Mouse (Mus musculus) right cerebral cortex, postnatal 25 days (tissue): ENCODE data around the gene Ufc1.

ENCODE experiments used
- DNase-seq: peaks from one replicate; pipeline ENCODE4 v3.0.0; 2022

Gene Ufc1

DNA sequence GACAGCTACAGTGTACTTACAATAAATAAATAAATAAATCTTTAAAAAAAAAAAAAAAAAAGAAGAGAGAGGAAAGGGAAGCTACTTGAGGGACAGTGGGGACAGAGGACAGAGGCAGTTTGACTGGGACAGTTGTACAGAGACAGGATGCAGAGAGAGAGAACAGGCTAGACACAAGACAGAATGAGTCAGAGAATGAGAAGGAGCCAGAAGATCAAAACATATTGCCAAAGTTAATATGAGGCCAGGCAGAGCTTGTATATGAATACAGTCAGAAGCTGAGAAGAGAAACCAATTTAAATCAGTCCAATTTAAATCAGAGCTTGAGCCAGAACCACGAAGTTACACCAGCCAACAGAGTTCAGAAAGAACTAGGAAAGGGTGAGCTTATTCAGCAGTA lies 26.5 kb downstream of the Ufc1 start:
- no peak for DNase-seq

DNA sequence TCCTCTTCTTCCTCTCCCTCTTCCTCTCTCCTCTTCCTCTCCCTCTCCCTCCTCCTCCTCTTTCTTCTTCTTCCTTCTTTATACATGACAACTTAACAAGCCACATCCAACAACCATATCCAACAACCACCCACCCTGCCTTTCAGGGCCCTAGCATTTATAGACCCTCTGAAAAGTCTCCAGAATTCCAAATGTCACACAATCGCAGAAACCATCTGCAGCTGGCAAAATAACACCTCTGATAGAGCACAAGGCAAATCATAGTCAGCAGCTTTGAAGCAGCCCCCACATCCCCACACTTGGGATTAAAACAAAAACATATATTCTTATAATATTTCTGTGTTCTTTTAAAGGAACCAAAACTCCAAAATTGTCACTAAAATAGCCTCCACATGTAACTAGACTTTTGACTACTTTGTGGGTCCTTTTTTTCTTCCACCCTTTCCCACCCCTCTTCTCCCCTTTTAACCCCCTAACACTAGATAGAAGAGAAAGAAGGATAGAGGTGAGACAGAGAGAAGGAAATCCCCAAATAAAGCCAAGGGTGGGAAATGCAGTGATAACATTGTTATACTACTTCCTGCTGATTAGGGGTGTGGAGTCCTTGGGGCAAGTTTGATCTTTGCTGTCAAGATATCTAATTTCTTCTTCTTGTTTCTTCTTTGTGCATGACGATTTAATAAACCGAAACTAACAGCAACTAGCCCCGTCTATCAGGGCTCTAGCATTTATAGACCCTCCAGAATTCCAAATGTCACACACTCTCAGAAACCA lies 28.7 kb downstream of the Ufc1 start:
- no peak for DNase-seq

DNA sequence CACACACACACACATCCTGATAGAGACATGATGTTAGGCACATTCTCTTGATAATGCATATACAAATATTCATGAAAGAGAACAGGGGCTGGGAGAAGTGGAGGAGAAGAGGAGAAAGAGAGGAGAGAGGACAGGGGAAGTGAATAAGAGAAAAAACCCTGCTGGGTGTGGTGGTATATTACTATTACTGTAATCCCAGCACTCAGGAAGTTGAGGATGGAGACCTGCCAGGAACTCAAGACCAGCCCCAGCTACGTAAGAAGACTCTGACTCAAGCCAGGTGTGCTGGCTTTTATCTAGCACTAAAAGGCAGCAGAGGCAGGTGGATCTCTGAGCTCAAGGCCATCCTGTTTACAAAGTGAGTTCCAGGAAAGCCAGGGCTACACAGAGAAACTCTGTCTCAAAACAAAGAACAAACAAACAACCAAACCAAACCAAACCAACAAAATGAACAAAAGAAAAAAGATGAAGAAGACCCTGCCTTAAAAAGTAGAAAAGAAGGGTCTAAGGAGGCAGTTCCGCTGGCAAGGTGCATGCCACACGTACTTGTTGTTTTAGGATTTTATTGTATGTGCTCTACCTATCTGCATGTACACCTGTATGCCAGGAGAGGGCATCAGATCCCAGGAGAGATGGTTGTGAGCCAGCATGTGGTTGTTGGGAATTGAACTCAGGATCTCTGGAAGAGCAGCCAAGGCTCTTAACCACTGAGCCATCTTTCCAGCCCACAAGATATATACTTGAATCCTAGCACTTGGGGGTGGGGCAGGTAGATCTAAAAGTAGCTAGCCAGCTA lies 31.0 kb downstream of the Ufc1 start:
- DNase-seq = no peak

DNA sequence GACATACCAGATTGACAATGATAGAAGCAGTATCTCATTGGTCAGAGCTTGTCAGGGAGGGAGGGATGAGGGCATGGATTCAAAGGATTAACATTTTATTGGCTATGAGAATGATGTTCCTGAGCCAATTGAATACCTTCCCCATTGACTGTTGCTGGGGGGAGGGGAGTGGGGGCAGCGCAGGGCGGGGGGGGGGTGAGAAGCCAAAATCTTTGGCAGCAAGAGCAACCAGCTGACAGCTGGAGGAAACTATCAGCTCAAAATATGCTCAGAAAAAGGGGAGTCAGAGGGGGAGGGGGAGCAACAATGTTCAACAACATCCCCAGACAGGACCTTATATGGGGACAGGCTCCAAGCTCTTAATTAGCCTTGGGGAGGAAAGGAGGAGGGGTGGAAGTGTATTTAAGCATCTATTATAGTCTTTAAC lies 31.6 kb downstream of the Ufc1 start:
- no peak for DNase-seq

DNA sequence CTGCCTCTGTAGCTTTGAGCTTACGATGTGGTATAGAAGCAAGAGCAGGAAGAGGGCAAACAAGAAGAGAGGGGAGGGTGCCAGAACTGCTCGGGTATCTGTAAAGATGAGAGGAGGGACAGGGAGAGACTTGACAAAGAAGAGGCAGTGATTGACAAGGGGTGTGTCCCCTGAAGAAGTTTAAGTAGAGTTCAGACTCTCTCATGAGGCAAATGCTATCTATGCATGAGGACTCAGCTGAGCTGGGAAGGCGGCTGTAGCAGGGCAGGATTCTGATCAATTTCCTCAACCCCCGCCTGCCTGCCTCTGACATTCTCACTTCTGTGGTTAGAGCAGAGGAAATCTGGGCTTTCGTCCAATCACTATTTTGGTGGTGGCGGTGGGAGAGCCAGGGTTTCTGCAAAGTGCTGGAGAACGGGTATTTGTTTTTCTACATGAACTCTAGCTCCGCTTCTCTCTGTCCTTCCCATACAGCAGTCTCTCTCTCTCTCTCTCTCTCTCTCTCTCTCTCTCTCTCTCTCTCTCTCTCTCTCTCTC lies 32.2 kb downstream of the Ufc1 start:
- DNase-seq = peak; percentile 79

DNA sequence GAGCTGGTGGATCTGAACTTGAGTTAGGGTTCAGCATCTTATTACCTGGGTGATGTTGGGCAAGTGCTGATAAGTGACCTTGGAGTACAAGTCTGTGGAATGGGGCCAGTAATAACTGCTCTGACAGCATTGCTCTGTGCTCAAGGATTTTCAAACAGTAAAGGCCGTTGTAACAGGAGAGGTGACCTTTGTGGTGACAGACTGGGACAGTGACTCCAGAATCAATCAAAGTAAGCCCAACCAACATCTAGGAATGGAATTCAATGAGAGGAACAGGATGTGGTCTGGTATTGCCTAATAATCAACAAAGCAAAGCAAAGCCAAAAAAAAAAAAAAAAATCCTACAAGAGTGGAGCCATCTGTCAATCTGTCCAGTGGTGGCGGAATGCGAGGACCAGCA lies 34.5 kb downstream of the Ufc1 start:
- no peak for DNase-seq

DNA sequence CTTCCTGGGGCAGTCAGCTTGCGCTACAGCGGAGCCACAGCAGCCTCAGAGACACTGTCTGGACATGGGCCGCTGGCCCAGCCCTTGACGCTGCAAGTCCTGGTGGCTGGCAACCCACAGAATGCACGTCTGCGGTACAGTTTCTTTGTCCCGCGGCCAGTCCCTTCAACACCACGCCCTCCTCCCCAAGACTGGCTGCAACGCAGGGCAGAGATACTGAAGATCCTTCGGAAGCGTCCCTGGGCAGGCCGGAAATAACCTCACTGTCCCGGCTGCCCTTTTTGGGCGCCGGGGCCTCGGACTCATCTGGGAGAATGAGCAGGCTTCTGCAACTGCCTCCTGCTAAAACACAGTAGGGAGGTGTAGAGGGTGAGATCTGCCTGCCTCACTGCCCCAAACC lies 35.9 kb downstream of the Ufc1 start:
- no peak for DNase-seq

DNA sequence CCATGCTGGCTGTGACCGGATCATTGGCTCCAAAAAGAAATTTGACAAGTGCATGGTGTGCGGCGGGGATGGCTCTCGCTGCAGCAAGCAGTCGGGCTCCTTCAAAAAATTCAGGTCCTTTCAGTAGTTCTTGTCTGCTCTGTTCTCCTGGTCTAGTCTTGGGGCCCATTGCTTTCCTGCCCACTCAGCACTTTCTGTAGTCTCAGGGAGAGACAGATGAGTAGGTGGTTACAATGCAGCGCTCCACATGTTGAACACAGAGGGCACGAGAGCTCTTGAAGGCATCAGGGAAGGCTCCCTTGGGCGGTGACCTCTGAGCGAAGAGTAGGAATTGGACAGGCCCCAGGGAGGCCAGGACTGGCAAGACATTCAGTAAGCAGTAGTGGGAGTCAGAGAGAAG lies 37.0 kb downstream of the Ufc1 start:
- DNase-seq = no peak

DNA sequence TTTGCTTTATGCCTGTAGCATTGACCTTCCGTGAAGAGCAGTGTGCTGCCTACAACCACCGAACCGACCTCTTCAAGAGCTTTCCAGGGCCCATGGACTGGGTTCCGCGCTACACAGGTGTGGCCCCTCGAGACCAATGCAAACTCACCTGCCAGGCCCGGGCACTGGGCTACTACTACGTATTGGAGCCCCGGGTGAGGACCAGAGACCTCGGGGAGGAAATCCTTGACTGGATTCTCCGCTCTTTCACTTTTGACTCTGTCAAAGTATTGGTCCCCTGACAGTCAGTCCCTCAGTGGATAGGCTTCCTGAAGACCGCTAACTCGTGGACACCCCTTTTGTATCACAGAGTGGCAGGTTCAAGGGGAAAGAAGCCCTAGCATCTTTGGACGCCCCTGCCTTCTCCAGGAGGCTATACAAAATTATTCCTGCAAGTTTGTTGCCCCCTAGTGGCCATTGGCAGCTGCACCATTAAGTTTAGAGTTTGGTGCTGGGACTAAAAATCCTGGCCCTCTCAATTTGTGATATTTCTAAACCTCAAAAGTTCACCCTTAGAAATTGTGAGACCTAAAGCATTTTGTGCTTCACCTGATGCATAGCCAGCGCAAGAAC lies 37.8 kb downstream of the Ufc1 start:
- DNase-seq = no peak

DNA sequence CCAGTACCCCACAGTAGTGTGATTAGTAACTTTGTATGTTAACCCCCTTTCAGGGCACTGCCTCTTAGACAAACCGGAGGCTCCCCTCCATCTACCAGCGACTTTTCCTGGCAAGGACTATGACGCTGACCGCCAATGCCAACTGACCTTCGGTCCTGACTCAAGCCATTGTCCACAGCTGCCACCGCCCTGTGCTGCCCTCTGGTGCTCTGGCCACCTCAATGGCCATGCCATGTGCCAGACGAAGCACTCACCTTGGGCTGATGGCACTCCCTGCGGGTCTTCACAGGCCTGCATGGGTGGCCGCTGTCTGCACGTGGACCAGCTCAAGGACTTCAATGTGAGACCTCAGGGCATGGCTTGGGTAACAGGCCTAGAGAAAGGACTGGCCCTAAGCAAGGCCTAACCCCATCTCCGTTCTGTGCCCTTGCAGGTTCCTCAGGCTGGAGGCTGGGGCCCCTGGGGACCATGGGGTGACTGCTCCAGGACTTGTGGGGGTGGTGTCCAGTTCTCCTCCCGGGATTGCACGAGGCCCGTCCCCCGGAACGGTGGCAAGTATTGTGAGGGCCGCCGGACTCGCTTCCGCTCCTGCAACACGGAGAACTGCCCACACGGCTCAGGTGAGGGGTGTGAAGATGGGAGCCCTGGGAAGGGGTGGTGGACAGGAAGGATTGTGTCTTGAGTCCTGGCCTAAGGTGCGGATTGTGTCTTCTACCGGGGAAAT lies 38.6 kb downstream of the Ufc1 start:
- DNase-seq = no peak

DNA sequence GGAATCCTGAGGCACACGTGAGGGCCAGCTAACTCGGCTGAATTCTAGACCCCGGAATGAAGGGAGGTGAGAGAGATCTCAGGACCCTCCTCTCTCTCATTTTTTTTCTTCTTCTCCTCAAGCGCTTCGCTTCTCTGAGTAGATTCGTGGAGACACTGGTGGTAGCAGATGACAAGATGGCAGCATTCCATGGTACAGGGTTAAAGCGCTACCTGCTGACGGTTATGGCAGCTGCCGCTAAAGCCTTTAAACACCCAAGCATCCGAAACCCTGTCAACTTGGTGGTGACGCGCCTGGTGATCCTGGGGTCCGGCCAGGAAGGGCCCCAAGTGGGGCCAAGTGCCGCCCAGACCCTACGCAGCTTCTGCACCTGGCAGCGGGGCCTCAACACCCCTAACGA lies 42.4 kb downstream of the Ufc1 start:
- DNase-seq = no peak

DNA sequence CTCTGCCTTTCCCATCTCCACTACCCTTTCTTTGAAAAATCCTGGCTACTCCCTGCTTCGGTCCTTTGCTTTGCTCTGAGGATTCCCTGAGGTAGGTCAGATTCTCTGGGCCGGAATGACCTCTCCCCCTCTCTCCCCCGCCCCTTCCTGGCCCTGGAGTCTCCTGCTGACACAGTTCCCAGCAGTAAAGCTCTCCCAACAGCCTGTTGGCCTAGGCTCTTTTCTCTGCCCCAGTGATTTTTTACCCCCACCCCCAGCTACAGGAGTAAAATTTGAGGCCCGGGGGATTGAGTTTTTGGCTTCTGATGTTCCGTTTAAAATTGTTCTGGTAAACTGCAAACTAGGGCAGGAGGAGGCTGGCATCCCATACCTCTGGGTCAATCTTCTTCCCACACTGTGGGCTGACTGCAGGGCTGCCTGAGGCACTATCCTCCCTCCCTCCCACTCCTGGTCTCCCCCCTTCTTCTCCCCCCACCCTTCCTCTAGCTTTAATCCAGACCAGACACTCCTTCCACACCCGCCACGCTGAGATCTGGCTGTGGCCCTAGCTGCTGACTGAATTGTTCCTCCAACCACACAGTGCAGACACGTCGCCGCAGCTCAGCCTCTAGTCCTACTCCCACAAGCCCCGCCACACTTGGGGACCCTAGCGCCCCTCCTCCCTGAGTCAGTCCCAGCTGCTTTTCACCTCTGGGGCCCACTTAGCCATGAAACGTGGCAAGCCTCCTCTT lies 43.1 kb downstream of the Ufc1 start:
- DNase-seq = no peak

DNA sequence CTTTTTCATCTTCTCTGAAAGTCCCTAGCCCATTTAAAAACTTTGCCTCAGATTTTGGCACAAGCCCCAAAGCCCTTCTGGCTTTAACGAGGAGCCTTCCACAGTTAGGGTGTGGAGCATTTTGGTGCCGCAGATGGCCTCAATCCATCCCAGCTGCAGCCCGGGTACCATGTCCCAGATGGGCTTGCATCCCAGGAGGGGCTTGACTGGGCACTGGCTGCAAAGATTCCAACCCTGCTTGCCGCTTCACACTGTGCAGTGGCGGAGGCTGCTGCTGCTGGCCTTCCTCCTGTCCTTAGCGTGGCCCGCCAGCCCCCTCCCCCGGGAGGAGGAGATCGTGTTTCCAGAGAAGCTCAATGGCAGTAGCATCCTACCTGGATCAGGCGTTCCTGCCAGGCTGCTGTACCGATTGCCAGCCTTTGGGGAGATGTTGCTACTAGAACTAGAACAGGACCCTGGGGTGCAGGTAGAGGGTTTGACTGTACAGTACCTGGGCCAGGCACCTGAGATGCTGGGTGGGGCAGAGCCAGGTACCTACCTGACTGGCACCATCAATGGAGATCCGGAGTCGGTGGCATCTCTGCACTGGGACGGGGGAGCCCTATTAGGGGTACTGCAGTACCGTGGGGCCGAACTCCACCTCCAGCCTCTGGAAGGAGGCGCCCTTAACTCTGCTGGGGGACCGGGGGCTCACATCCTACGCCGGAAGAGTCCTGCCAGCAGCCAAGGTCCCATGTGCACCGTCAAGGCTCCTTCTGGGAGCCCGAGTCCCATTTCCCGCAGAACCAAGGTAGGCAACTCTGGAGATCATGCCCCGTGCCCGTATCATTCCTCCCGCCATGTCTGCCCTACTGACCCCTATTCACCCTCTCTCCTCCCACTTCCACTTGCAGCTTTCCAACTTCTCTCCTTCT lies 43.9 kb downstream of the Ufc1 start, which contains the start of gene Ndufs2:
Gene Ndufs2, minus strand, starts transcription at position 709 of the 914 bp plus-strand sequence.
- DNase-seq = no peak

DNA sequence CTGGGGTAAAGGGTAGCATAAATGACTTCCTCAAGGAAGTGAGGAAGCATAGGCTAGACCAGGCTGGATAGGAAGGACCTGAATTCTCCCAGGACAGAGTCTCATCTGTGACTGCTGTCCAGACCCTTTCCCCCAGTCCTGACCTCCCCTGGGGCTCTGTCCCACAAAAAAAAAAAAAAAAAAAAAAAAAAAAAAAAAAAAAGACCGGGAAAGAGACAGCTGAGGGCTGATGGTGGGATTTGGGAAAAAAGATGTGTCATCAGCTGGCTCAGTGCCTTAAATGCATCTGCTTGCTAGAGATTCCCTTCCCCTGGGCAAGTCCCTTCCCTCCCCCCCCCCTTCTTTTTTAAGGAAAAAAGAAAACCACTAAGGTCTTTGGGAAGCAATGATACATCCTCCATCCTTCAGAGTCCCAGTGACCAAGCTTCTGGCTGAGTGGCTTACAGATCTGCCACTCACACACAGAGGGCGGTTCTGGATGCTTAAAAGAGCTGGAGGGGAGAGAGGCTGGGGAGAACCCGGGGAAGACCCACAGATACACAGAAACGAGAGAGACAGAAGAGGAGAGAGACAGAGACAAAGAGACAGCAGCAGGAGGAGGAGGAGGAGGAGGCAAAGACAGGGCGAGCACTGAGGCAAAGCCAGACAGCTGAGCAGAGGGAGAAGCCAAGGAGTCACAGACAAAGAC lies 44.8 kb downstream of the Ufc1 start, which contains the start of gene Adamts4:
Gene Adamts4, plus strand, starts transcription at position 509 of the 688 bp plus-strand sequence.
- DNase-seq = no peak

DNA sequence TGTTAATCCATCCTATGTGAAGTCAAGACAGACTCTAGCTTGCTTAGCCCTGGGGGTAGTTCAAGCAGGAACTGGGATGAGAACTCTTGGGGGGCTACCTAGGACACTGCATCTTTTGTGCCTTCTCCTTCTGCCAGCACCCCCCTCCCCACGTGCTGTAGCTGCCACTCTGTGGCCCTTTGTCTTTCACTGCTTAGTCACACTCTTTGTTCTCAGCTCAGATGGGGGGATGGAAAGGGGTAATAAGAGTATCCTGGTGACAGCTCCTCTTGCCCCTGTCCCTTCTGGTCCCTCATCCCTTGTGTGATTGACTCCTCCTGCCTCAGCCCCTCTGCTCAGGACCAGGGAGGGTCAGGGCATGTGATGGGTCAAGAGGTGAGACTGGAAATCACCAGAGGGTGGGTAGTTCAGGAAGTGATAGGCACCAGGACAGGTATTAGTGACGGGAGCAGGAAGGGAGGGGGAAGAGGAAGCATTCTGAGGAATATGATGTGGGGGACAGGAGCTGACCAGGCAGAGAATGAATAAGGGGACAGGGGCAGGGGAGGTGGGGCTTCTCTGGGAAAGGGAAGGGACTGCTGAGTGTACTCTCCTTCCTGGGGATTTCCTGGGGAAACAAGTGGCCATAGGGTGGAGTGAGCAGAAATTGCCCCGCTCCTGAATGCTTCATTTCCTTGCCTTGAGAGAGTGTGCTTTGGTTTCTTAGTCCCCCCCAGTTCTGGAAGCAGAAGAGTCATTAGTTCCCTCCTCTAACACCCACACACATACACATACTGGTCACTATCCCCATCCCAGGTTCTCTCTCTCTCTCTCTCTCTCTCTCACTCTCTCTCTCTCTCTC lies 46.2 kb downstream of the Ufc1 start:
- DNase-seq = no peak

DNA sequence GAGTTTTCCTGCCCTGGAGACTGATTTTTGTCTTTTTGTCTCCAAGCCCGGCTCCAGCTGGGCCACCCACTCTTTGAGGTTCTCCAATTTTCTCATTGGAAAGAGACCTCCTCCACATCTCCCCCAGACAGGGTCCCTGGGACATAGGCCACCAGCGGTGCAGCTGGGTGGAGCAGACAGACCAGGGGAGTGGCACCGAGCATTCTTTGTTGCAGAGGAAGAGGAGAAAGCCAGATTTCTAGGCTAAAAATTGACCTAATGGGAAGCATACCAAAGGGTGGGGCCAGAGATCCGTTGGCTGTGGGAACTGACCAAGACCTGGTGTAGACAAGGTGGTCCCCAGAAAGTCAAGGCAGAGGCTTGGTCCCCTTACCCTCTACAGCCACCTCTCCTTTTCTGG lies 46.9 kb downstream of the Ufc1 start:
- DNase-seq = no peak

DNA sequence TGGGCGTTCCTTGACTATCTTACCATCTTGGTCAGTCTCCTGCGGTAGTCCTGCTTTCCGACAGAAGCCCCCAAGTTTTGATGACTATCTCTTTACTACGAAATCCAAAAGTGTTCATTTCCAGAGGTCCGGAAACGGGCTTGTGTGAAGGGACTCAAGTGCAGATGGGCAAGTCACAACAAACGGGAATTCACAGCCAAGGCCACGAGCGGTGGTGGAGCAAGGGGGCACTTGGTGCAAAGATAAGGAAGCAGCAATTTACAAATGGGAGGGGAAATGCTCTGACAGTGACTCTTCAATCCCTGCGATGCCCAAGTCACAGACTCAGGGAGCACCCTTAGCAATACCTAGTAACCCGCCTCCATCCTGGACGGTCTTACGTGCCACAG lies 47.4 kb downstream of the Ufc1 start:
- DNase-seq = no peak

DNA sequence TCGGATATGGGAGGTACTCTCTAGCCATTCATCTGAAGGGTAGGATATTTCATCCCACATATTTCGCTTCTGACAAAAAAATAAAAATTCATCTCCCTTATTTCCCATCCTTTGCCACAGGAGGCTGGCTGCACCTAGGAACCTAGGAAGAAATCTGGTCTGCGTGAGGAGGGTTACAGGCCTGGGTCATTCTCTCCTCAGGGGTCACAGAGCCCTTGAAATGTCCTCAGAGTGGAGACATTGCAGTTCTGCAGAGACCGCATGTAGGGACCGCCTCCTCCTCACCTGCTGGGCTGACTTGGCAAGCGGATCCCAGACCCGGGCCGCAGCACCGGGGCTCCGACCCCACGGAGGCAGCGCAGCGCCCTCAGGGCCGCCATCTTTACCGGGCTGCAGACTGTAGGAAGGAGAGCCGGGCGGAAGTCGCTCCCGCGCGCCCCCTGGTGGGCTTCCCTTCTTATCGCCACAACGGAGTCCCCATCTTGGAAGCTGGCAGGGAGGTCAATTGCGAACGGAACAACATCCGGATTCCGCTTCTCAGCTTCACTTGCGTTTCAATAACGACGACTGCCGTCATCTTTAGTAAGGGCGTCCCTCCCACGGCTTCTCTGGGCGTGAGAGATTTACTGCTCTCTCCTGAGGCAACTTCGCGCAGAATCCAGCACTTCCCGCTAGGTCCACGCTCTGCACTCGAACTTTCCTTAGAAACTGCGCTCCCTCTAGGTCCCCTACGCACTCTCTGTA lies 47.9 kb downstream of the Ufc1 start:
- DNase-seq = peak; percentile 98

DNA sequence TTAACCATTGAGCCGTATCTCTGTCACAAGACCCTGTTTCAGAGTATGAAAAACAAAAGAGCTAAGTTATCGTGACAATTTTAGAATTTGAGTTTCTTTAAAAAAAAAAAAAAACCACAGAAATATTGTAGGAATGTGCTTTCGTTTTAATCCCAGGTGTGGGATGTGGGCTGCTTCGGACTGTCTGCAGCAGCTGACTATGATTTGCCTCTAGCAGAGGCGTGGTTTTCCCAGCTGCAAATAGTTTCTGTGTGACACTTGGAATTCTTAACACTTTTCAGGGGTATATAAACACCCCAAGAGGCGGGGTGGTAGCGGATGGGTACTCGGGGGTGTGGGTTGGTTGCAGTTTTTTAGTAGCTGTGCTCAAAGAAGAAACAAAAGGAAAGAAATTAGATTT lies 49.5 kb downstream of the Ufc1 start:
- DNase-seq = no peak
